Mouse (Mus musculus) forebrain, embryonic 11.5 days (tissue): ENCODE data around the gene 2810004N23Rik. TPM values are rescaled to one million over a fixed set of nuclear protein-coding genes. Genes with fewer than 3 reads are reported as not detected.

Experiments
- ATAC-seq: fragments of 200-750 bp; cut with Nextera tagmentation; replicated peaks from 2 replicates; pipeline ENCODE4 v1.8.0; 2017; ENCODE audit warnings: moderate TSS enrichment; ENCODE audit not compliant: low FRiP score
- DNase-seq: peaks from one replicate; pipeline ENCODE4 v3.0.0-alpha.2; 2017; ENCODE audit warnings: low spot score
- H3K27ac ChIP-seq: fragments of 300-500 bp; sonication (generic); 2 replicates; pipeline ENCODE4 v1.5.1; 2014; ENCODE audit warnings: low read depth, low read length
- H3K27me3 ChIP-seq: fragments of 300-500 bp; sonication (generic); 2 replicates; pipeline ENCODE4 v1.6.1; 2014; ENCODE audit warnings: mild to moderate bottlenecking, low read length, mixed read lengths; ENCODE audit not compliant: control insufficient read depth, insufficient read depth
- H3K36me3 ChIP-seq: fragments of 300-500 bp; sonication (generic); 2 replicates; pipeline ENCODE4 v1.6.1; 2014; ENCODE audit warnings: mild to moderate bottlenecking, low read length, moderate library complexity, mixed read lengths; ENCODE audit not compliant: control insufficient read depth, insufficient read depth
- H3K4me1 ChIP-seq: fragments of 300-500 bp; sonication (generic); replicated peaks from 2 replicates; pipeline ENCODE4 v1.6.1; 2014; ENCODE audit warnings: low read length, mixed read lengths; ENCODE audit not compliant: control insufficient read depth, insufficient read depth
- H3K4me2 ChIP-seq: fragments of 300-500 bp; sonication (generic); 2 replicates; pipeline ENCODE4 v1.6.1; 2014; ENCODE audit warnings: low read depth, mild to moderate bottlenecking, low read length, moderate library complexity, mixed read lengths; ENCODE audit not compliant: severe bottlenecking
- H3K4me3 ChIP-seq: fragments of 300-500 bp; sonication (generic); 2 replicates; pipeline ENCODE4 v1.5.1; 2014; ENCODE audit warnings: low read depth, low read length
- H3K9ac ChIP-seq: fragments of 300-500 bp; sonication (generic); 2 replicates; pipeline ENCODE4 v1.6.1; 2014; ENCODE audit warnings: low read length
- H3K9me3 ChIP-seq: fragments of 300-500 bp; sonication (generic); 2 replicates; pipeline ENCODE4 v1.6.1; 2016; ENCODE audit warnings: low read length, mixed read lengths; ENCODE audit not compliant: control insufficient read depth
- WGBS: fragments of 180-500 bp; shearing (Covaris S2); extraction: QIAGEN DNeasy Blood & Tissue Kit; methylation state at CpG from one replicate; pipeline ENCODE4 v1.1.7; 2014; 5-methylcytosine and 5-hydroxymethylcytosine counted together
- polyA plus RNA-seq: library from polyadenylated mRNA; unstranded; fragments of >200 nt; fragmentation: Nextera tagmentation; extraction: Ambion mirVana; gene quantifications from 2 replicates; pipeline ENCODE4 v1.2.1, GENCODE M21; 2014

Gene 2810004N23Rik
- polyA plus RNA-seq, 1 experiment from 2014 or later = 59.1 TPM

- ATAC-seq (no peak), DNase-seq (no peak)
- Histone ChIP-seq H3K4me3 (no peak overlapping the region), H3K27me3 (no peaks in the 10 kb centered on the region; the same call in 1 of the 2 replicates), H3K36me3 (no peaks in the 10 kb centered on the region), H3K27ac (no peak overlapping the region), H3K9ac (no peak overlapping the region), H3K9me3 (no peaks in the 10 kb centered on the region), H3K4me1 (no peaks in the 10 kb centered on the region), H3K4me2 (no peak overlapping the region)
- WGBS = 31% methylated on average over 7 of the region's 7 CpGs
These were observed 36.3 kb downstream of the 2810004N23Rik start for GRCm38 (mm10) chr8:124826658-124827057.

- Histone ChIP-seq H3K27me3 (no peaks in the 10 kb centered on the region; the same call in 1 of the 2 replicates), H3K9me3 (no peaks in the 10 kb centered on the region), H3K4me2 (no peak overlapping the region), H3K9ac (no peak overlapping the region), H3K4me3 (no peak overlapping the region), H3K27ac (no peak overlapping the region), H3K4me1 (no peaks in the 10 kb centered on the region), H3K36me3 (no peaks in the 10 kb centered on the region)
- DNase-seq = no peak
- ATAC-seq = no peak
- WGBS = 76% methylated on average over 6 of the region's 6 CpGs
These were observed 39.4 kb downstream of the 2810004N23Rik start for GRCm38 (mm10) chr8:124823497-124823896.

GRCm38 (mm10) chr8:124820125-124820524, 42.8 kb downstream of the 2810004N23Rik start:
- 67% methylated on average over 11 of the region's 11 CpGs for WGBS
- no peak overlapping the region for H3K4me3 ChIP-seq
- no peak overlapping the region for H3K4me2 ChIP-seq
- no peaks in the 10 kb centered on the region for H3K27me3 ChIP-seq
- no peaks in the 10 kb centered on the region for H3K4me1 ChIP-seq
- no peak for ATAC-seq
- no peaks in the 10 kb centered on the region for H3K36me3 ChIP-seq
- H3K9me3 ChIP-seq = 0 out of 2 replicates have a peak, but pooled peaks cover 3% of the 10 kb centered on the region
- no peak overlapping the region for H3K27ac ChIP-seq
- H3K9ac ChIP-seq = no peak overlapping the region
- no peak for DNase-seq

GRCm38 (mm10) chr8:124819612-124820115, 43.3 kb downstream of the 2810004N23Rik start:
- WGBS = 74% methylated on average over 6 of the region's 6 CpGs
- Histone ChIP-seq H3K27me3 (no peaks in the 10 kb centered on the region), H3K9ac (no peak overlapping the region), H3K27ac (no peak overlapping the region), H3K36me3 (no peaks in the 10 kb centered on the region), H3K4me1 (no peaks in the 10 kb centered on the region), H3K4me2 (no peak overlapping the region), H3K4me3 (no peak overlapping the region), H3K9me3 (0 out of 2 replicates have a peak, but pooled peaks cover 3% of the 10 kb centered on the region)
- ATAC-seq (no peak), DNase-seq (no peak)

- ATAC-seq = no peak
- 87% methylated on average over 3 of the region's 3 CpGs for WGBS
- H3K36me3 ChIP-seq = no peaks in the 10 kb centered on the region
These were observed 45.6 kb downstream of the 2810004N23Rik start for GRCm38 (mm10) chr8:124817361-124817760.

GRCm38 (mm10) chr8:124816866-124817265, 46.1 kb downstream of the 2810004N23Rik start:
- ATAC-seq = no peak
- 0 out of 2 replicates have a peak, but pooled peaks cover 3% of the 10 kb centered on the region for H3K9me3 ChIP-seq
- 92% methylated on average over 11 of the region's 11 CpGs for WGBS
- H3K4me3 ChIP-seq = no peak overlapping the region
- H3K9ac ChIP-seq = no peak overlapping the region
- no peak overlapping the region for H3K27ac ChIP-seq
- no peaks in the 10 kb centered on the region for H3K27me3 ChIP-seq
- DNase-seq = no peak
- H3K4me2 ChIP-seq = no peak overlapping the region
- no peaks in the 10 kb centered on the region for H3K36me3 ChIP-seq
- no peaks in the 10 kb centered on the region for H3K4me1 ChIP-seq

More at GRCm38 (mm10) chr8:124817361-124817760, 45.6 kb downstream of the 2810004N23Rik start:
- no peak for DNase-seq
- H3K4me2 ChIP-seq = no peak overlapping the region
- no peaks in the 10 kb centered on the region for H3K4me1 ChIP-seq
- H3K9ac ChIP-seq = no peak overlapping the region
- H3K9me3 ChIP-seq = 0 out of 2 replicates have a peak, but pooled peaks cover 3% of the 10 kb centered on the region
- no peak overlapping the region for H3K4me3 ChIP-seq
- no peak overlapping the region for H3K27ac ChIP-seq
- no peaks in the 10 kb centered on the region for H3K27me3 ChIP-seq

GRCm38 (mm10) chr8:124815870-124816269, 47.0 kb downstream of the 2810004N23Rik start:
- H3K4me1 ChIP-seq = no peaks in the 10 kb centered on the region
- H3K9ac ChIP-seq = no peak overlapping the region
- DNase-seq (no peak), ATAC-seq (no peak)
- H3K9me3 ChIP-seq = 0 out of 2 replicates have a peak, but pooled peaks cover 3% of the 10 kb centered on the region
- no peak overlapping the region for H3K27ac ChIP-seq
- WGBS = 94% methylated on average over 12 of the region's 12 CpGs
- H3K4me2 ChIP-seq = no peak overlapping the region
- H3K36me3 ChIP-seq = no peaks in the 10 kb centered on the region
- H3K27me3 ChIP-seq = no peaks in the 10 kb centered on the region
- no peak overlapping the region for H3K4me3 ChIP-seq

- Histone ChIP-seq H3K27ac (no peak overlapping the region), H3K4me2 (no peak overlapping the region)
These were observed 49.6 kb downstream of the 2810004N23Rik start for GRCm38 (mm10) chr8:124813326-124813725.

More at GRCm38 (mm10) chr8:124813326-124813725, 49.6 kb downstream of the 2810004N23Rik start:
- WGBS = 98% methylated on average over 4 of the region's 4 CpGs
- Histone ChIP-seq H3K27me3 (no peaks in the 10 kb centered on the region), H3K9me3 (0 out of 2 replicates have a peak, but pooled peaks cover 3% of the 10 kb centered on the region), H3K9ac (no peak overlapping the region), H3K4me3 (no peak overlapping the region), H3K4me1 (no peaks in the 10 kb centered on the region), H3K36me3 (no peaks in the 10 kb centered on the region)
- ATAC-seq (no peak), DNase-seq (no peak)
